Mouse (Mus musculus) stomach, embryonic 15.5 days (tissue): Measurements from ENCODE around the gene Ano6. TPM values are rescaled to one million over a fixed set of nuclear protein-coding genes. Genes with fewer than 3 reads are reported as not detected.

Source experiments
- ATAC-seq: fragments of 200-750 bp; cut with Nextera tagmentation; 2 replicates; pipeline ENCODE4 v1.8.0; 2017; ENCODE audit warnings: low read depth, moderate number of reproducible peaks, moderate TSS enrichment; ENCODE audit not compliant: insufficient read depth, low FRiP score
- H3K27ac ChIP-seq: fragments of 300-500 bp; sonication (generic); 2 replicates; pipeline ENCODE4 v1.5.1; 2015; ENCODE audit warnings: mild to moderate bottlenecking, inconsistent platforms
- H3K27me3 ChIP-seq: fragments of 300-500 bp; sonication (generic); replicated peaks from 2 replicates; pipeline ENCODE4 v1.6.1; 2015; ENCODE audit warnings: inconsistent platforms
- H3K36me3 ChIP-seq: fragments of 300-500 bp; sonication (generic); 2 replicates; pipeline ENCODE4 v1.6.1; 2015; ENCODE audit warnings: inconsistent platforms
- H3K4me1 ChIP-seq: fragments of 300-500 bp; sonication (generic); 2 replicates; pipeline ENCODE4 v1.6.1; 2015; ENCODE audit warnings: inconsistent platforms
- H3K4me2 ChIP-seq: fragments of 300-500 bp; sonication (generic); 2 replicates; pipeline ENCODE4 v1.6.1; 2015; ENCODE audit warnings: mild to moderate bottlenecking, inconsistent platforms
- H3K4me3 ChIP-seq: fragments of 300-500 bp; sonication (generic); replicated peaks from 2 replicates; pipeline ENCODE4 v1.5.1; 2015; ENCODE audit warnings: inconsistent platforms
- H3K9ac ChIP-seq: fragments of 300-500 bp; sonication (generic); 2 replicates; pipeline ENCODE4 v1.6.1; 2015; ENCODE audit warnings: inconsistent platforms
- H3K9me3 ChIP-seq: fragments of 300-500 bp; sonication (generic); 2 replicates; pipeline ENCODE4 v1.6.1; 2016; ENCODE audit warnings: inconsistent platforms
- WGBS: fragments of 180-500 bp; shearing (Covaris S2); methylation state at CpG from one replicate; pipeline ENCODE4 v1.1.7; 2015; 5-methylcytosine and 5-hydroxymethylcytosine counted together
- polyA plus RNA-seq: library from polyadenylated mRNA; unstranded; fragments of >200 nt; fragmentation: Nextera tagmentation; extraction: Ambion mirVana; gene quantifications from 2 replicates; pipeline ENCODE4 v1.2.1, GENCODE M21; 2015

Ano6 gene
- polyA plus RNA-seq, 1 experiment from 2014 or later, result 37.8 TPM

DNA sequence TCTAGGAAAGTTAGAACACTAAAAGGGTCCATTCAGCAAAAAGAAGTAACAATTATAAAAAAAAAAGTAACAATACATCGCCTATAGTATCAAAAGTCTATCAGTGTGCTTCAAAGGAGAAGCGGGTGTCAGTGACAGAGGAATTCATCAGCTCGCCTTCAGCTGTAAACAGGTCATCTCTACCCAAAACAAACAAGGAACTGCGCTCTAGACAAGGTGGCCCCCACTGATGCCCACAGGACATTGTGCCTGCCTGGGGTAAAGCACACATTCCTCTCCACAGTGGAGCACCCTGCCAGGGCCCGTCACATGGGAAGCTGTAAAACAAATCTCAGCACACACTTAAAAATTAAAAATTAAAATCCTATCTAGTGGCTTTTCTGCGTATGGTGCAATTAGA is 179.0 kb downstream of the Ano6 start:
- no peak overlapping the region for H3K4me2 ChIP-seq
- ATAC-seq, result no peak
- H3K4me3 ChIP-seq, result no peak overlapping the region
- no peak overlapping the region for H3K27ac ChIP-seq
- no peak overlapping the region for H3K9ac ChIP-seq
- H3K9me3 ChIP-seq, result no peaks in the 10 kb centered on the region
- no peaks in the 10 kb centered on the region for H3K4me1 ChIP-seq
- H3K27me3 ChIP-seq, result no peaks in the 10 kb centered on the region
- 82% methylated on average over 6 of the region's 6 CpGs for WGBS
- peaks cover 19% of the 10 kb centered on the region for H3K36me3 ChIP-seq

DNA sequence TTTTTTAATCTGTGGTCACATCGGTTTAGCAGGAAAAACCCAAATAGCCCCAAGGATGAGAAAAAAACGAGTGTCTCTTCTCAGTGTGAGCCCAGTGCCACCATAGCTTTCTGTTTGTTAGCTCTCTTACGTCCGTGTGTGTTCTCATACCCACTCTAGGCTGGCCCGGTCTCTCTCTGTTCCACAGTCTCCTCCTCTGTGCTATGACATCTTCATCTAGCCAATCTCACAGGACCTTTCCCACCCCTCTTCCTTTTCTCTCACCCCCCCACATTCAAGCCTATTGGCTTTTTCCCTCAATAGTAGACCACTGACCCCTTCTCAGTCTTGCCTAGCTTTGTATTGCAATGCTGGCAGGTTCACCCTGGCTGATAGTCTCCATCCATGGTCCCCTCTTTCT is 179.5 kb downstream of the Ano6 start:
- Histone ChIP-seq H3K27me3 (no peaks in the 10 kb centered on the region), H3K27ac (no peak overlapping the region), H3K36me3 (peaks cover 19% of the 10 kb centered on the region), H3K4me3 (no peak overlapping the region), H3K4me2 (no peak overlapping the region), H3K9me3 (no peaks in the 10 kb centered on the region), H3K4me1 (no peaks in the 10 kb centered on the region), H3K9ac (no peak overlapping the region)
- ATAC-seq, result no peak
- WGBS, result 92% methylated on average over 5 of the region's 5 CpGs

DNA sequence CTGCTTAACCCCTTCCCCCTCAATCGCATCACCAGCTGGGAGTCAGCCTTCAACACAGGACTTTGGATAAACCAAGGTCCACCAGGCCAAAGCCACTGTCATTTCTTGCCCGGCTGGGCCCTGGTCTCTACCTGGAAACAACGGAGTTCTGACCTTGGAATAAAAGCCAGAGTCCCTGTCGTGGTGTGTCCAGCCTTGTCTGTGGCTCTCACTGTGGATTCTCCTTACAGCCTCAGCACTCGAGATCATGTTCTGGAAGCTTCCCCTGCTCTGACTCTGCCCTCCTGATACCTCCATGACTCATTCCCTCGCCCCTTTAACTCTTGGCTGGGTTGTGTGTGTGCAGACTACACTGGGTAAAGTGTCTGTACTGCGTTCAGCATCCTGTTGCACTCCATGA is 180.0 kb downstream of the Ano6 start:
- H3K4me3 ChIP-seq, result no peak overlapping the region
- peaks cover 19% of the 10 kb centered on the region for H3K36me3 ChIP-seq
- 89% methylated on average over 7 of the region's 7 CpGs for WGBS
- no peak overlapping the region for H3K27ac ChIP-seq
- H3K4me2 ChIP-seq, result no peak overlapping the region
- ATAC-seq, result no peak
- H3K27me3 ChIP-seq, result no peaks in the 10 kb centered on the region
- no peaks in the 10 kb centered on the region for H3K9me3 ChIP-seq
- H3K4me1 ChIP-seq, result no peaks in the 10 kb centered on the region
- H3K9ac ChIP-seq, result no peak overlapping the region

DNA sequence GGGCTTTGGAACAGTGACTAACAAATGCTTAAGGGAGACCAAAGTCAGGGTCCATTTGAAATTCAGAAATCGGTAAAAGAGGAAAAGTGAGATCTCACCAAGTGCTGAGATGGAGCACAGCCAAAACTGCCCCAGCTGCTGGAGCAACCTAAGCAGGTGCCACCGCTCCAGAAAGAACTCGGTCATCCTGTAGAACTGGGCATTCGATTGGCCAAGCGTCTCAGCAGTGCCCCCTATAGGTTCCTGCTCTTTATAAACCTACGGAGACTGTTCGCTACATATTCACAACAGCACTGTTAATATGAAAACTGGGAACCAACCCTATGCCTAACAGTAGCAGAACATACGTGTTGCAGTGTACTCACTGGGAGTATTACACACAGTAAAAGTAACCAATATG is 180.7 kb downstream of the Ano6 start:
- Histone ChIP-seq H3K4me3 (no peak overlapping the region), H3K4me2 (no peak overlapping the region), H3K9me3 (no peaks in the 10 kb centered on the region), H3K27me3 (no peaks in the 10 kb centered on the region), H3K9ac (no peak overlapping the region), H3K4me1 (no peaks in the 10 kb centered on the region), H3K27ac (no peak overlapping the region), H3K36me3 (peaks cover 19% of the 10 kb centered on the region)
- ATAC-seq, result no peak
- WGBS, result 94% methylated on average over 8 of the region's 8 CpGs

DNA sequence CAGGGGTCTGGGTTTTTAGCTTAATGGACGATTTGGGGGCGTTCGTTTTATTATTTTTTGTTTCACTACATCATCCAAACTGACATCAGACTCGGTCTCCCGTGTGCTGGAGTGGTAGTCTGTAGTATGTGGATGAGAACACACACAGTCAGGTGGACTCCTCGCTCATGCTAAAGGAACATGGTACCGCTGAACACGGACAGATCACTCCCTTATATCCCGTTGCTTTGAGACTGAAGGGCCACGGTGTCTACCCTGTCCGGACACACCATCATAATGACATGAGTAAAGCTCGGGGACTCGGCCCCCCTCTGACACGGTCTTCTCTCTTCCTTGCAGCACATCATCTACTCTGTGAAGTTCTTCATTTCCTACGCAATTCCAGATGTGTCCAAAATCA is 181.5 kb downstream of the Ano6 start:
- ATAC-seq, result no peak
- 93% methylated on average over 15 of the region's 15 CpGs for WGBS
- H3K4me1 ChIP-seq, result no peaks in the 10 kb centered on the region
- H3K4me3 ChIP-seq, result no peak overlapping the region
- no peak overlapping the region for H3K27ac ChIP-seq
- no peak overlapping the region for H3K4me2 ChIP-seq
- no peaks in the 10 kb centered on the region for H3K27me3 ChIP-seq
- no peaks in the 10 kb centered on the region for H3K9me3 ChIP-seq
- H3K9ac ChIP-seq, result no peak overlapping the region
- H3K36me3 ChIP-seq, result peaks cover 19% of the 10 kb centered on the region

DNA sequence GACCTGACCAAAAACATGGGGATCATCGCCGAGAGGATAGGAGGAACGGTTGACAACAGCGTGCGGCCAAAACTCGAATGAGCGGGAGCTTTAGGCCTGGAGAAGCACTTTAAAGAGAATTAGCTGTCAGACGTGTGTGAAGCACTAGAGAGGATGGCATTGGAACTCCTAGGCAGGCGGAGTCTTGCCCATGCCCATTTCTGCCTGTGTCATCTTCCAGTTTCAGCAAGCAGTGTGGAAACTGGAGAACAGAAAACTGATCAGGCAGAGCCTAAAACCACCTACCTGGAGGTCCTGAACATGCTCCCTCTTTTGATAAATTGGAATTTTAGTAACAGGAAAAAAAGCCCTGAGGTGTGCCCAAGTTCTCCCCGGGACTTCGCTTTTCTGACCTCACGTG is 182.0 kb downstream of the Ano6 start:
- H3K4me2 ChIP-seq, result no peak overlapping the region
- H3K9me3 ChIP-seq, result no peaks in the 10 kb centered on the region
- ATAC-seq, result no peak
- no peaks in the 10 kb centered on the region for H3K4me1 ChIP-seq
- peaks cover 19% of the 10 kb centered on the region for H3K36me3 ChIP-seq
- H3K9ac ChIP-seq, result no peak overlapping the region
- no peak overlapping the region for H3K27ac ChIP-seq
- H3K4me3 ChIP-seq, result no peak overlapping the region
- WGBS, result 95% methylated on average over 12 of the region's 12 CpGs
- no peaks in the 10 kb centered on the region for H3K27me3 ChIP-seq

DNA sequence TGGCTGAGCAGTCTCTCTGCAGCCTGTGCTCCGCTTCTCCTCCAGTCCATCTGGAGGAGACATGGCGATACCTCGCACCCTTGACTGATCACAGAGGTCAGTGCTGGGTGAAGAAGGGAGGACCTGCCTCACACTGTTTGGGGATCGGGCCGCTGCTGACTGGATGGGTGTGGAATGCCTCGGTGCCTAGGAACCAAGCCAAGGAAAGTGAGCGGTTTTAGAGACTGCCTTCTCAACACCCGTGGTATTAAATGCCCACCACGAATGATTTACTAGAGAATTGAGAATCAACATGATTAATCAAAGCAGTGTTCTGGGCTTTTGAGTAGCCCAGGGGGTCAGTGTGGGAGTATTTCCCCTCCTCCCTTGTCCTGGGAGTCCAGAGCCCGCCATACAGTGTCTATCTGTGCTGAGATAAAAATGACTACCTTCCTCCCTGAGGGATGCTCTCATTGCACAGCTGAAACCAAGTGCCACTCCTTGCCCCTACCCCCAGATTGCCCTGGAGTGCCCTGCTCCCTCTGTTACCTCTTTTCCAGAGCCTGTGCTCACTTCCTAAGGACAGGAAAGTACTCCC is 183.5 kb downstream of the Ano6 start:
- 65% methylated on average over 10 of the region's 10 CpGs for WGBS
- Histone ChIP-seq H3K9me3 (no peaks in the 10 kb centered on the region), H3K36me3 (peaks cover 19% of the 10 kb centered on the region), H3K4me2 (no peak overlapping the region), H3K4me1 (no peaks in the 10 kb centered on the region), H3K4me3 (no peak overlapping the region), H3K27me3 (no peaks in the 10 kb centered on the region), H3K9ac (no peak overlapping the region), H3K27ac (no peak overlapping the region)
- no peak for ATAC-seq

DNA sequence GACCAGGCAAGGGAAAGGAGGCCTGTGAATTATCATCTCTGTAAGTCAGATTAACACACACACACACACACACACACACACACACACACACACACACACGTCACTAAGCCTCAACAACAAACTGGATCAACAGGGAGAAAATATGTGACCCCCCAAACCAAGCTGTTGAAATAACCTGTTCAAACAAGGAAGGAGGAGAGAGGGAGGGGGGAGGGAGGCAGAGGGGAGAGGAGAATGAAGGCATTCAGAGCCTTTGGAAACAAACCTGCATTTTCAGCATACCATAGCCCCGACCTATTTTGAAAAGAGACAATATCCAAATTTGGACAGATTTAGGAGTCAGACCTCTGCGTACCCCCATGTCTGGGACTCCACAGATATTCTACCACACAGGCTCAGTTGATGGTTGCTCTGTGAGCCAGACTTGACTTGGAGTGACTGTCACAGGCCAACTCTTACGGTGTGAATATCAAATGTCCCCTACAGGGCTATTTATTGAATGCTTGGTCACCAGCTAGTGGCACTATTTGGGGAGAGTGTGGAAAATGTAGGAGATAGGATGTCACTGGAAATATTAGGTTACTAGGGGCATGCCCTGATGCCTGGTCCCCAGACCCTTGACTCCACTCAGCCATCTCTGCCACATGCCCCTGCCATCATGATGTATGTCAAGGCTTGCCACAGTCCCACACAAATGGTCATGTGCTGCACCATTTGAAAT is 185.7 kb downstream of the Ano6 start:
- no peak for ATAC-seq
- no peak overlapping the region for H3K9ac ChIP-seq
- WGBS, result 41% methylated on average over 4 of the region's 4 CpGs

DNA sequence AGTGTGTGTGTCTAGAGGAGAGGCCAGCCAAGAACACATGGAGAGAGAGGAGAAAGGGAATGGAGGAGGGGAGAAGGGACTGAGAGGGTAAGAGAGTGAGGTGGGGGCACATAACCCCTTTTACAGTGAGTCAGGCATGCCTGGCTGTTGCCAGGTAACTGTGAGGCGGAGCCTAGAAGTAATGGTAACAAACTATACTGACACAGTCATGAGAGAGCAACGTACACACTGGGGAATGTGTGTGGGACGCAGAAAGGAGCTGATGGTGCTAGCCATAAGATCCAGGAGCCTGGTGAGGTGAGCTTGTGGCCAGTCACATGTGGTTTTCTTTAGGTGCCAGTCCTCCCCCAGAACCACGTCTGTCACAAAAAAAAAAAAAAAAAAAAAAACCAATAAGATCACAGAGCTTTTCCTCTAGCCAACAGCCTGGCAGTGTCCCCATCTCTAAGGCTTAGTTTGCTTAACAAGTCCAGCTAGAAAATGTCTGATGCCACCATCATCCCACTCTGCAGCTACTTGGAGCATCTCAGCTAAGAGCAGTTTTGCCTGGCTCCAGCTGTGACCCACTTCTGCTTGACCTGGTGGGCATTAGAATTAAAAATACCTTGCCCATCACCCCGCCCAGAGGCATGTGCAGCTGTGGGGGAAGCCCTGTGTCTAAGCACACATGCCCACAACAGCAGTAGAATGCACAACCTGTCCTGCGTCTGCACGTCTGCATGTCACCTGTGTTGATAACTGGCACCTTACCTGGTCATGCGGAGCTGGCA is 186.7 kb downstream of the Ano6 start:
- no peak overlapping the region for H3K4me3 ChIP-seq
- no peak; the same call in 1 of the 2 replicates for ATAC-seq
- no peak overlapping the region for H3K9ac ChIP-seq
- no peaks in the 10 kb centered on the region for H3K4me1 ChIP-seq
- H3K27me3 ChIP-seq, result no peaks in the 10 kb centered on the region
- H3K36me3 ChIP-seq, result peaks cover 11% of the 10 kb centered on the region
- no peaks in the 10 kb centered on the region for H3K9me3 ChIP-seq
- 68% methylated on average over 8 of the region's 8 CpGs for WGBS
- no peak overlapping the region for H3K27ac ChIP-seq
- H3K4me2 ChIP-seq, result no peak overlapping the region

More for the DNA sequence above, 185.7 kb downstream of the Ano6 start:
- Histone ChIP-seq H3K4me2 (no peak overlapping the region), H3K36me3 (peaks cover 15% of the 10 kb centered on the region), H3K4me1 (no peaks in the 10 kb centered on the region), H3K27ac (no peak overlapping the region), H3K27me3 (no peaks in the 10 kb centered on the region), H3K4me3 (no peak overlapping the region), H3K9me3 (no peaks in the 10 kb centered on the region)

DNA sequence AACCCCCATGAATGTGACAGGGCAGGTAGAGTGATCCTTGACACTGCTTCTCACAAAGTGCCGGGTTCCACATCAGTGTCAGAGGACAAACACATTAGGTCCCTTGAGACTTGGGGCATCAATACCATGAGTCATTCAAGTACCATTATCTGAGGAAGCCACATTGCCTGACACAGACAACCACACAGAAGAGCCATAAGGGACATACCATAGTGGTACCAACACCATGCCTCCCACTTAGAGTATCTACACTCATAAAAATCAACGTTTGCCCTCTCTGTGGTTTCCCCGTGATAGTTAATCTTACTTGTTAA is 187.3 kb downstream of the Ano6 start:
- H3K27ac ChIP-seq, result no peak overlapping the region
- H3K4me2 ChIP-seq, result no peak overlapping the region
- H3K36me3 ChIP-seq, result peaks cover 6% of the 10 kb centered on the region
- no peaks in the 10 kb centered on the region for H3K27me3 ChIP-seq
- H3K4me1 ChIP-seq, result no peaks in the 10 kb centered on the region
- no peak overlapping the region for H3K9ac ChIP-seq
- no peak overlapping the region for H3K4me3 ChIP-seq
- 86% methylated on average over 3 of the region's 3 CpGs for WGBS
- no peak for ATAC-seq
- no peaks in the 10 kb centered on the region for H3K9me3 ChIP-seq

DNA sequence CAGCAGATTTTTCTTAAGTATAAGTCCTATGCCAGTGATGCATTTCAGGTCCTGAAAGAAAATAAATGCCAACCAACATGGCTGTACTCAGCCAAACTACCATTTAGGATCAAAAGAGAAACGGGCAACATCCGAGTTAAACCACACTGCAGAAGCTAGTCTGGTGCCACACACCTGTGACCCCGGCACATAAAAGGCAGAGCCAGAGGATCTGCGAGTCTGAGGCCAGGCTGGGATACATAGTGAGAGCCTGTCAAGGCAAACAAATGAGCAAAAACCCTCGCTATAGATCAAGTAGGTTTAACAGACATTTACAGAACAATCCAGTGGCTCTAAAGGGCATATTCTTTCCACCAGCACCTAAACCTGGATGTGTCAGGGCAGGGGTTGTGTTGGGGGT is 190.0 kb downstream of the Ano6 start:
- Histone ChIP-seq H3K4me2 (no peak overlapping the region), H3K36me3 (no peaks in the 10 kb centered on the region), H3K27me3 (no peaks in the 10 kb centered on the region), H3K4me3 (no peak overlapping the region), H3K4me1 (no peaks in the 10 kb centered on the region), H3K9ac (no peak overlapping the region), H3K9me3 (no peaks in the 10 kb centered on the region), H3K27ac (no peak overlapping the region)
- 42% methylated on average over 5 of the region's 5 CpGs for WGBS
- ATAC-seq, result no peak

DNA sequence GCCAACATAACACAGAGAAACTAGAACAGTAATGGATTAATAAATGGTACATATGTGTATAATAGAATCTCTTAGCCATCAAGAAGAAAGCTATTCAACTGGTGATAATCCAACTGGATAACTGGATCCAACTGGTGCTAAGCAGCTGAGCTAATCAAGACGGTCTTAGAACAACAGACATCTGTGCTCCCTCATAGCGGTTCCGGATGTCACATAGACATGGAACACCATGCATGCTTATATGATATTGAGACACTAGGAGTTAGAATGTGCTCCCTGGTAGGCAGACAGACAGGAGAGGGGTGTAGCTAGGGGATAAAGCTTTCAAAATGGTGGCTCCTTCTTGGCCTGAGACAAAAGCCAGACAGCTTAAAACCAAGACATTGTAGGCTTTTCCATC is 197.3 kb downstream of the Ano6 start:
- H3K9ac ChIP-seq, result no peak overlapping the region
- H3K36me3 ChIP-seq, result no peaks in the 10 kb centered on the region
- no peak overlapping the region for H3K4me2 ChIP-seq
- H3K4me1 ChIP-seq, result no peaks in the 10 kb centered on the region
- H3K9me3 ChIP-seq, result no peaks in the 10 kb centered on the region
- no peak overlapping the region for H3K4me3 ChIP-seq
- H3K27ac ChIP-seq, result no peak overlapping the region
- 56% methylated on average over 3 of the region's 3 CpGs for WGBS
- H3K27me3 ChIP-seq, result no peaks in the 10 kb centered on the region
- ATAC-seq, result no peak; the same call in 1 of the 2 replicates
